Mouse (Mus musculus) liver, adult 2 months (tissue): ENCODE data around the gene Rad1.
"Not testable (repeated sequence)": the region's sequence is repeated elsewhere in the genome, so short reads cannot be mapped to it uniquely, and the experiment has no call there.

Experiments
- CTCF ChIP-seq: fragments of 200-500 bp; IDR thresholded peaks from 2 replicates; pipeline ENCODE4 v1.5.1; 2011; ENCODE audit warnings: low read depth, low read length, control low read depth
- POLR2A ChIP-seq: fragments of 200-500 bp; IDR thresholded peaks from 2 replicates; pipeline ENCODE4 v1.6.1; 2011; ENCODE audit warnings: low read length, control low read depth; ENCODE audit not compliant: insufficient read depth; ENCODE audit errors: extremely low read depth

GRCm38 (mm10) chr15:10496696-10497095, 10.9 kb downstream of the Rad1 start:
- TF ChIP-seq POLR2A, CTCF: not testable (repeated sequence)
